Mouse (Mus musculus) CD4-positive, CD25-positive, alpha-beta regulatory T cell, adult 2 months (primary cell): Measurements from ENCODE around the gene Slc25a21.

Source experiments
- DNase-seq: peaks from one replicate; pipeline ENCODE4 v3.0.0-alpha.2; 2012; ENCODE audit warnings: low read depth, low spot score

The Slc25a21 gene

GRCm38 (mm10) chr12:56691427-56692079, 505.7 kb downstream of the Slc25a21 start, which contains the start of gene Pax9:
Gene Pax9, plus strand, starts transcription at chr12:56691767.
- DNase-seq = no peak

DNA sequence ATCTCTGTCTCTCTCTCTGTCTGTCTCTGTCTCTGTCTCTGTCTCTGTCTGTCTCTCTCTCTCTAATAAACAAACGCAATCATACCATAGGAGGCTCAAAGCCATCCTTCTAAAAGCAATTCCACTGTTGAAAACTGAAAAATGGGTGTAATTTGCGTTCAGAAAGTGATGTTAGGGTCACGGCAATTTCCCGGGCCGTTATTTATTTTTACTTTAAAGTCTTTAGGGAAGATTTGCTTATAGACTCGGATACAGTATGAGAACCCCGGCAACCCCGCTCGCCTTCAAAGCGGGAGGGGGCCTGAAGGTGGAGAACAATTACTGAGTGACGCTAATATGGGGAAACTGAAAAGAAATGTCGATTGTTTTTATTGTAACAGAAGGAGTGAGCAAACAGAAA, 506.3 kb downstream of the Slc25a21 start:
- no peak for DNase-seq

GRCm38 (mm10) chr12:56690366-56690765, 506.9 kb downstream of the Slc25a21 start:
- DNase-seq = no peak

- DNase-seq = no peak
Measured at GRCm38 (mm10) chr12:56689736-56690135, 507.5 kb downstream of the Slc25a21 start.

GRCm38 (mm10) chr12:56689331-56689730, 507.9 kb downstream of the Slc25a21 start:
- DNase-seq = no peak

DNA sequence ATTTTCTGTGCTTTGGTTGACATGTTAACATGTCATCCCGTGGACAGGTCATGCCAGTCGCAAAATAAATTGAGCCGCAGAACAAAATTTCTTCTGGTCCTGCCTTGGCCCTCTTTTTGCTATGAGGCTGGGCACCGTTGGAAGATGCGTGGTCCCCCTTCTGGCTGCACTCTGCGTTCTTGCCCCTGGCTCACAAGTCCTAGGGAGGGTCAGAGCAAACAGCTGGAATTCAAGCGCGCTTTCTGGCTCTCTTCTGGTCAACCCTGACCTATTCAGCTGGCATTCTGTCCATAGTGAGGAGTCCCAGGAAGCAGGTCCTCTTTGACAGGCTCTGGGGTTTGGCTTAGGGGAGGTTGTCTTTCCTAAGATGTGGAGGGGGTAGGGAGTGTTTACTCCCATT, 508.4 kb downstream of the Slc25a21 start:
- DNase-seq = no peak

GRCm38 (mm10) chr12:56688482-56688840, 508.8 kb downstream of the Slc25a21 start:
- no peak for DNase-seq

GRCm38 (mm10) chr12:56687640-56688481, 509.4 kb downstream of the Slc25a21 start:
- no peak for DNase-seq

- DNase-seq = no peak
Measured at GRCm38 (mm10) chr12:56681096-56681811, 516.0 kb downstream of the Slc25a21 start.

GRCm38 (mm10) chr12:56677620-56678019, 519.7 kb downstream of the Slc25a21 start:
- no peak for DNase-seq

DNA sequence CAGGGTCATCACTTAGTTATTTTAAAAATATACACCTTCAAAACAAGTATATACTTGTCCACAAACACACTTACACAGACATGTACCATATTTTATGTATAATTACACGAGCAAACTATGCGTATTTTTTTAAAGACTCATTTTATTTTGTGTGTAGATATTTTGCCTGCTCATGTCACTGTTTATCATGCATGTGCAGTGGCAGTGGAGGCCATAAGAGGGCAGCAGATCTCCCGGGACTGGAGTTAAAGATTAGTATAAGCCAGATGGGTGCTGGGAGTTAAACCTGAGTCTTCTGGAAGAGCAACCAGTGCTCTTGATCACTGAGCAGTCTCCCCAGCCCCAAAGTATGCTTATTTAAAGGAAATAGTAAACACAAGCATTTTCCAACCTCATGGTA, 522.5 kb downstream of the Slc25a21 start:
- no peak for DNase-seq

GRCm38 (mm10) chr12:56670795-56671194, 526.5 kb downstream of the Slc25a21 start:
- no peak for DNase-seq

GRCm38 (mm10) chr12:56669451-56670122, 527.7 kb downstream of the Slc25a21 start:
- no peak for DNase-seq
